In the genomic region with DNA sequence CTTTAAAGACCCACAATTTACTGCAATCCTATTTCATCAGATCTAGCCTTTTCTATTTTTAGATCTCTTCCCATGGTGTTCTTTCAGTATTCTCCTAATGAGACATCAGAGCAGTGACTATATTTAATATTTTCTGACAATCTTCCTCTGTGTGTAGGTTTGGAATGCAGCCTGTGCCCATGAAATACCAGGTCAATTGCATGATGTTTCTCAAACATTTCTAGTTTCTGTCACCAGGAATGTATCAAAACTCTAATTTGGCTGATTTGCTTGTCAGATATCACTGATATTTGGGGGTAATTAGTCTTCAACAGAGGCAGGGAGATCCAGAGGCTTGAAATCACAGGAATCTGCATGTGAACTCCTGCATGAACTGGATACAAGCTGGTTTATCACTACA, we compare ENCODE assay signal across 31 mouse cellular contexts.
"Had no signal": no experiment of that assay in that cellular context is flagged by ENCODE, and none has a peak within 500 bp of the region (broad histone marks: within the 10 kb centered on the region; RNA-seq: fewer than 3 reads in every experiment).

No protein-coding gene starts in this region.

- H3K4me2 ChIP-seq: limb, embryonic 12.5 days; limb, embryonic 13.5 days; limb, embryonic 15.5 days; liver, embryonic 11.5 days; liver, embryonic 12.5 days; liver, embryonic 13.5 days; liver, embryonic 15.5 days; lung, embryonic 14.5 days; lung, embryonic 15.5 days; midbrain, embryonic 11.5 days; midbrain, embryonic 12.5 days; midbrain, embryonic 13.5 days; midbrain, embryonic 15.5 days had no signal

- H3K4me3 ChIP-seq: limb, embryonic 10.5 days; limb, embryonic 12.5 days; limb, embryonic 13.5 days; limb, embryonic 15.5 days; liver, embryonic 12.5 days; liver, embryonic 13.5 days; liver, embryonic 15.5 days; lung, embryonic 15.5 days; megakaryocyte, embryonic 14.5 days; midbrain, embryonic 10.5 days; midbrain, embryonic 12.5 days; midbrain, embryonic 13.5 days; midbrain, embryonic 15.5 days; myocyte had no signal

- H3K4me1 ChIP-seq: limb, embryonic 10.5 days; limb, embryonic 12.5 days; limb, embryonic 13.5 days; limb, embryonic 15.5 days; liver, embryonic 12.5 days; liver, embryonic 13.5 days; liver, embryonic 15.5 days; lung, embryonic 15.5 days; megakaryocyte, embryonic 14.5 days; midbrain, embryonic 10.5 days; midbrain, embryonic 12.5 days; midbrain, embryonic 13.5 days; midbrain, embryonic 15.5 days had no signal

- H3K36me3 ChIP-seq: limb, embryonic 10.5 days; limb, embryonic 12.5 days; limb, embryonic 13.5 days; limb, embryonic 15.5 days; liver, embryonic 12.5 days; liver, embryonic 13.5 days; liver, embryonic 15.5 days; lung, embryonic 15.5 days; midbrain, embryonic 10.5 days; midbrain, embryonic 12.5 days; midbrain, embryonic 13.5 days; midbrain, embryonic 15.5 days had no signal

- H3K9ac ChIP-seq: limb, embryonic 12.5 days; limb, embryonic 13.5 days; limb, embryonic 15.5 days; liver, embryonic 12.5 days; liver, embryonic 13.5 days; liver, embryonic 14.5 days; liver, embryonic 15.5 days; liver, postnatal 0 days; lung, embryonic 14.5 days; lung, embryonic 15.5 days; midbrain, embryonic 12.5 days; midbrain, embryonic 13.5 days; midbrain, embryonic 15.5 days had no signal

- H3K9me3 ChIP-seq: limb, embryonic 10.5 days; limb, embryonic 12.5 days; limb, embryonic 13.5 days; limb, embryonic 15.5 days; liver, embryonic 12.5 days; liver, embryonic 13.5 days; liver, embryonic 15.5 days; lung, embryonic 15.5 days; megakaryocyte, embryonic 14.5 days; midbrain, embryonic 10.5 days; midbrain, embryonic 12.5 days; midbrain, embryonic 13.5 days; midbrain, embryonic 15.5 days had no signal

- H3K27ac ChIP-seq: limb, embryonic 10.5 days; limb, embryonic 12.5 days; limb, embryonic 13.5 days; limb, embryonic 15.5 days; liver, embryonic 12.5 days; liver, embryonic 13.5 days; liver, embryonic 14.5 days; liver, embryonic 15.5 days; lung, embryonic 15.5 days; macrophage; midbrain, embryonic 10.5 days; midbrain, embryonic 12.5 days; midbrain, embryonic 13.5 days; midbrain, embryonic 15.5 days had no signal

- ATAC-seq: liver, embryonic 12.5 days; liver, postnatal 0 days; lung, postnatal 0 days; midbrain, embryonic 13.5 days; midbrain, embryonic 15.5 days; midbrain, embryonic 16.5 days had no signal

- DNase-seq: left cerebral cortex, postnatal 4 days; liver; liver, embryonic 13.5 days; liver, postnatal 0 days; lung, adult 18-20 months; lung, adult 2 months; lung, embryonic 14.5 days; lung, postnatal 10 days; lung, postnatal 14 days; lung, postnatal 36 days; lung, postnatal 4 days; midbrain, embryonic 14.5 days had no signal

- H3K27me3 ChIP-seq: limb, embryonic 12.5 days; limb, embryonic 13.5 days; limb, embryonic 15.5 days; liver, embryonic 12.5 days; liver, embryonic 13.5 days; liver, embryonic 15.5 days; lung, embryonic 15.5 days; megakaryocyte, embryonic 14.5 days; midbrain, embryonic 12.5 days; midbrain, embryonic 13.5 days; midbrain, embryonic 15.5 days had no signal
